Mouse (Mus musculus) embryonic stem cell, embryonic (primary cell): ENCODE data around the gene Gc.

ENCODE experiments used
- CTCF ChIA-PET, 4 experiments: fragments of 300-600 bp in 2 of 4; fragments of 350-600 bp in 2 of 4; sonication (Branson Sonifier 250); formaldehyde crosslinking; loops; one replicate each; lab custom pipeline; 2022; ENCODE audit warnings: inconsistent platforms in 2 of 4; lab: Charles Lee
- POLR2A ChIA-PET, 4 experiments: fragments of 300-600 bp in 2 of 4; fragments of 350-600 bp in 2 of 4; sonication (Branson Sonifier 250); formaldehyde crosslinking; loops; one replicate each; lab custom pipeline; 2022; ENCODE audit warnings: antibody characterized with exemption in 4 of 4, inconsistent platforms in 1 of 4; lab: Charles Lee

Gene Gc

GRCm38 (mm10) chr5:89457554-89458062, at the start of gene Gc:
Gene Gc (minus strand): TSS chr5:89457898.
- ChIA-PET CTCF (interaction anchor here in 2 of 4 experiments (0.5 to 0.6 kb wide), 2 partner anchors 14 to 948 kb away, joined by 3 to 4 read pairs; no protein-coding TSS in a partner anchor), POLR2A (interaction anchor here in 1 of 4 experiments (0.5 kb wide), 1 partner anchor 780 kb away, joined by 4 read pairs; no protein-coding TSS in a partner anchor)

DNA sequence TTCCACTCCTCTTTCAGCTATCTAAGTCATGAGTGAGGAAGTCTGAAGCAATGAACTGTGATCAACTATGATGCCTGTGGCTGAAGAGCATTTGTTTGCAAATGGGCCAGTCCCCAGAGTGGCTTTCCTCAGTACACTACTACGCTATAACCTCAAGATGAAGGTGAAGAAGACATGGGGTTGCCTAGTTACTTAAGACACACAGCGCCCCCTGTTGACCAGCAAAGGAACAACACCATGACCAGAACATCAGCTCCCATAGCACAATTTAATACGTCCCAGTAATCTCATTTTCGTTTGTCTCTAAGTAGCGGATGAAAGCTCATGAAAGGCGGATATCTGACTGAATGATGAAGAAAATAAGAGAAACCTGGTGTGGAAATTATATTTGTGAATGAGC, 42.5 kb upstream of the Gc start:
- POLR2A ChIA-PET: no interaction called here
- CTCF ChIA-PET: interaction anchor here (0.6 to 1.5 kb wide), 22 partner anchors 10 to 1946 kb away, joined by 3 to 7 read pairs (median 3); partner anchors contain the start of gene Npffr2 (in 1 of the 4)

- POLR2A ChIA-PET: no interaction called here
Observed at GRCm38 (mm10) chr5:89492560-89492959, 34.9 kb upstream of the Gc start.

GRCm38 (mm10) chr5:89470483-89470882, 12.8 kb upstream of the Gc start:
- CTCF ChIA-PET: interaction anchor here in 1 of 4 experiments (1.0 kb wide), 1 partner anchor 15 kb away, joined by 3 read pairs; no protein-coding TSS in a partner anchor
- POLR2A ChIA-PET: no interaction called here

More at GRCm38 (mm10) chr5:89492560-89492959, 34.9 kb upstream of the Gc start:
- CTCF ChIA-PET: no interaction called here

GRCm38 (mm10) chr5:89467886-89468285, 10.2 kb upstream of the Gc start:
- ChIA-PET CTCF (interaction anchor here in 1 of 4 experiments (1.2 kb wide), 1 partner anchor 206 kb away, joined by 3 read pairs; no protein-coding TSS in a partner anchor), POLR2A (no interaction called here)

DNA sequence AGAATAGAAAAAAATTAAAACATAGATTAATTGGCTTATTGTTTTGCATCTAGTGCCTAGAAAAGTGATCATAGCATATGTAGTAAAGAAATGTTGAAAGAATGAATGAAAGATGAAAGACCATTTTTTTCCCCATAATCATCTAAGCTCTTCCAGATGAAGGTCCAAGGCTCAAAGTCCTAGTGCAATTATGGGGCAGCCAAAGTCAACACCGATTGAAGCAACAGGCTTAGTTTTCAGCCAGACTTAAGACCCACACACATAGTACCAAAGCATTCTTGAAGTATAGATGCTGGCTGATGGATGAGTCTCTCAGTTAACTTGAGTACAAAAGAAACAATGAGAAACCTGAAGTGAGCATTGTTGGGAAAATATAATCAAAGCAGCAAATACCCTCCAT, 9.3 kb upstream of the Gc start:
- ChIA-PET CTCF (no interaction called here), POLR2A (no interaction called here)

- ChIA-PET POLR2A (no interaction called here), CTCF (no interaction called here)
Observed at GRCm38 (mm10) chr5:89466275-89466674, 8.6 kb upstream of the Gc start.

DNA sequence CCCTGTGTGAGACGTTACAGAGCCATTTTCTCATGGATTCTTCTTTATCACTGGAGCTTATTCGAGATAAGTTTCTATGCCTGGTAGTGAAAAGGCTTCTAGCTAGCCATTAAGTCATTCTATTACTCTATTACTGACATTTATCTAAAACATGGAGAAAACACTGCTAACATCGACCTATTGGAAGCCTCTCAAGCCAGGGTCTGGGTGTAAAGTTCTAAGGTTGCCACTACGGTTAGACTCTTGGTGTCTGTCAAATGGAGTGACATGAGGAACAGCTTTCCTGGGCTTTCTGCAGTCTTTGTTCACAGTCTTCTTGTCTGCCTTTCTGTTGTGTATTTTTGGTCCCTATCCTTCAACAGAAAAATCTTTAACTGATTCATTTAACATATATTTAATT, 4.1 kb upstream of the Gc start:
- ChIA-PET CTCF (no interaction called here), POLR2A (no interaction called here)

- CTCF ChIA-PET: no interaction called here
- POLR2A ChIA-PET: no interaction called here
Observed at GRCm38 (mm10) chr5:89459591-89459990, 1.9 kb upstream of the Gc start.

- ChIA-PET CTCF (no interaction called here), POLR2A (no interaction called here)
Observed at GRCm38 (mm10) chr5:89458987-89459386, 1.3 kb upstream of the Gc start.

GRCm38 (mm10) chr5:89455526-89455925, 2.2 kb downstream of the Gc start:
- POLR2A ChIA-PET: no interaction called here

GRCm38 (mm10) chr5:89450798-89451197, 6.9 kb downstream of the Gc start:
- POLR2A ChIA-PET: no interaction called here

More at GRCm38 (mm10) chr5:89455526-89455925, 2.2 kb downstream of the Gc start:
- CTCF ChIA-PET: interaction anchor here in 3 of 4 experiments (0.6 to 1.2 kb wide), 8 partner anchors 9 to 1005 kb away, joined by 3 to 4 read pairs (median 3); no protein-coding TSS in a partner anchor

DNA sequence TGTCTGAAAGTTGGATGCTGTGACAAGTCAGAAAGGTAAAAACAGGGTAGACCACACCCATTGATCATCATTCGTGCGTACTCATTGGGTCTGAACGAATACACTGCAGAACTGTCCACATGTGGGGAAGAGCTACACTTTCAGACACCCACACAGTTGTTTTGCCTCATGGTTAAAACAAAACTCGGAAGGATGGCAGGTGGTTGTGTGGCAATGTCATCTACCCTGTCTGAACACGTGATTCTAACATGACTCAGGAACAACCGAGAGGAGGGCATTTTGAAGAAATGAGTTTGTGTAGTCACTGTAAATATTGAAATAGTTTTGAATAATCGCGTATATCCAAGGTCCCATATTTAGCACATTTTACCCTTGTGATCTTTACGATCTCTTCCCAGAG, 8.4 kb downstream of the Gc start:
- ChIA-PET CTCF (no interaction called here), POLR2A (no interaction called here)

More at GRCm38 (mm10) chr5:89450798-89451197, 6.9 kb downstream of the Gc start:
- CTCF ChIA-PET: no interaction called here

DNA sequence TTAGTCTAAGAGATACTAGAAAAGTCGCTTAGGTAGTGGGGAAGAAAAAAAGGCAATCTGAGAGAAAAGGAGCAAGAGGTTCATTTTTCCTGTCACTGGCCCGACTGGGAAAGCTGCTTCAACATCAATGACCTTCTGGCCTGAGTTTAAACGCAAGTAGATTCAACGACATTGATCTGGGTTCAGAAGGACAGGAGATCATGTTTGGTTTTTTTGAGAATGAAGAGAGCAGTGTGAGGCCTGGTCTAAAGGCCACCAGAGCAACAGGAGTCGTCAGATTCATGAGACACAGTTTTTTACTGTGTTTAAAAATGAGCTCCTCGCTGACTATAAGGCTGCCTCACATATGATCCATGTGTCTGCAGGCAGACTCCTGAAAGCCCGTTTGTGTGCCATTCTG, 9.7 kb downstream of the Gc start:
- POLR2A ChIA-PET: no interaction called here

DNA sequence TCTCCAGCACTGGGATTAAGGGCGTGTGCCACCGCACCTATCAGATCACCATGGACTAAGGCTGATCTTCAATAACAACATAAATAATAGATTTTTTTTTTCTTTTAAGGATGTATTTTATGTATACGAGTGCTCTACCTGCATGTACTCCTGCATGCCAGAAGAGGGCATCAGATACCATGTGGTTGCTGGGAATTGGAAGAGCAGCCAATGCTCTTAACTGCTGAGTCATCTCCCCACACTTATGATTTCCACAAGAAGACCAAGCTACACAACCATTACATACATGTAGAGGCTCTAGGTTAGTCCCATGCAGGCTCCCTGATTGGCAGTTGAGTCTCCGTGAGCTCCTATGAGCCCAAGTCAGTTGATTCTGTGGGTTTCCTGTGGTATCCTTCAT, 13.3 kb downstream of the Gc start:
- POLR2A ChIA-PET: interaction anchor here in 1 of 4 experiments (0.7 to 1.4 kb wide), 2 partner anchors 10 to 205 kb away, joined by 3 to 6 read pairs; no protein-coding TSS in a partner anchor
- CTCF ChIA-PET: interaction anchor here in 3 of 4 experiments (0.6 to 1.1 kb wide), 4 partner anchors 11 to 542 kb away, joined by 3 read pairs; no protein-coding TSS in a partner anchor

More for the DNA sequence above, 9.7 kb downstream of the Gc start:
- CTCF ChIA-PET: no interaction called here

DNA sequence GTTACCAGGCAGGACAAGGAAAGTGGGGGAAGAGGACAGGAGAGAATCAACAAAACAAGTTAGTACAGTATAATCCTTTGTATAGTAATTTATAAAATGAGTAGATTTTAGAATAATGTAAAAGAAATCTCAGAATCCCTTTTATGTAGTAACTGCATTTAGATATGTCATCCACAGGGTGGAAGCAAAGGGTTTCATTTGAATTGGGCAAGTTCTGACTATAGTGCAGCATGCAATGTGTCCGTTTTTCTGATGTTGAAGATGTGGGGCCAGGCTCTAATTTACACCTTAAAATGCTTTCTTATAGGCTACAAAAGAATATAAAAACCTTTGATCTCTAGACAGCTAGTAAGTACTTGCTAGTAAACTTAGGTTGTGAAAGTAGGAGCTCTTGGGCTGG, 46.2 kb downstream of the Gc start:
- ChIA-PET CTCF (interaction anchor here in 1 of 4 experiments (1.1 kb wide), 1 partner anchor 269 kb away, joined by 3 read pairs; no protein-coding TSS in a partner anchor), POLR2A (no interaction called here)

GRCm38 (mm10) chr5:89407376-89408082, 50.2 kb downstream of the Gc start:
- ChIA-PET POLR2A (interaction anchor here in 1 of 4 experiments (0.5 kb wide), 1 partner anchor 714 kb away, joined by 8 read pairs; no protein-coding TSS in a partner anchor), CTCF (interaction anchor here in 2 of 4 experiments (0.6 to 0.7 kb wide), 3 partner anchors 92 to 616 kb away, joined by 3 to 5 read pairs (median 3); no protein-coding TSS in a partner anchor)

- POLR2A ChIA-PET: no interaction called here
- CTCF ChIA-PET: no interaction called here
Observed at GRCm38 (mm10) chr5:89405132-89405531, 52.6 kb downstream of the Gc start.

GRCm38 (mm10) chr5:89390405-89390804, 67.3 kb downstream of the Gc start:
- ChIA-PET POLR2A (no interaction called here), CTCF (no interaction called here)

GRCm38 (mm10) chr5:89384204-89384603, 73.5 kb downstream of the Gc start:
- ChIA-PET POLR2A (no interaction called here), CTCF (interaction anchor here in 3 of 4 experiments (0.5 to 1.4 kb wide), 4 partner anchors 456 to 593 kb away, joined by 3 to 7 read pairs (median 5); no protein-coding TSS in a partner anchor)
